Mouse (Mus musculus) layer of hippocampus, adult 9-11 months (tissue): ENCODE results near the gene Ppm1a.

Source experiments
- DNase-seq: peaks from one replicate; pipeline ENCODE4 v3.0.0; 2022

The Ppm1a gene

GRCm38 (mm10) chr12:72757086-72757485 lies at the start of gene Ppm1a:
TSS of gene Ppm1a (plus strand) at chr12:72757455.
- no peak for DNase-seq

GRCm38 (mm10) chr12:72709981-72710380 lies 47.3 kb upstream of the Ppm1a start:
- peak; percentile 28 for DNase-seq

- no peak for DNase-seq
Observed at GRCm38 (mm10) chr12:72714896-72715295, 42.4 kb upstream of the Ppm1a start.

- DNase-seq: no peak
Observed at GRCm38 (mm10) chr12:72715846-72716245, 41.4 kb upstream of the Ppm1a start.

- no peak for DNase-seq
Observed at GRCm38 (mm10) chr12:72719046-72719445, 38.2 kb upstream of the Ppm1a start.

- no peak for DNase-seq
Observed at GRCm38 (mm10) chr12:72719452-72720087, 37.7 kb upstream of the Ppm1a start.

- DNase-seq: no peak
Observed at GRCm38 (mm10) chr12:72721710-72722109, 35.5 kb upstream of the Ppm1a start.

- no peak for DNase-seq
Observed at GRCm38 (mm10) chr12:72723965-72724364, 33.3 kb upstream of the Ppm1a start.

- no peak for DNase-seq
Observed at GRCm38 (mm10) chr12:72727021-72727420, 30.2 kb upstream of the Ppm1a start.

GRCm38 (mm10) chr12:72727611-72728010 lies 29.6 kb upstream of the Ppm1a start:
- no peak for DNase-seq

- no peak for DNase-seq
Observed at GRCm38 (mm10) chr12:72734112-72734511, 23.1 kb upstream of the Ppm1a start.

GRCm38 (mm10) chr12:72741176-72741575 lies 16.1 kb upstream of the Ppm1a start:
- DNase-seq: peak; percentile 11

GRCm38 (mm10) chr12:72744803-72745360 lies 12.4 kb upstream of the Ppm1a start:
- DNase-seq: no peak

- DNase-seq: no peak
Observed at GRCm38 (mm10) chr12:72745486-72745885, 11.8 kb upstream of the Ppm1a start.

GRCm38 (mm10) chr12:72748341-72748740 lies 8.9 kb upstream of the Ppm1a start:
- no peak for DNase-seq

GRCm38 (mm10) chr12:72748841-72749240 lies 8.4 kb upstream of the Ppm1a start:
- DNase-seq: no peak

- no peak for DNase-seq
Observed at GRCm38 (mm10) chr12:72749500-72749899, 7.8 kb upstream of the Ppm1a start.

- DNase-seq: no peak
Observed at GRCm38 (mm10) chr12:72750016-72750415, 7.2 kb upstream of the Ppm1a start.

GRCm38 (mm10) chr12:72750606-72751005 lies 6.6 kb upstream of the Ppm1a start:
- no peak for DNase-seq

- no peak for DNase-seq
Observed at GRCm38 (mm10) chr12:72757596-72757995, 341 bp downstream of the Ppm1a start.

- DNase-seq: no peak
Observed at GRCm38 (mm10) chr12:72759956-72760355, 2.7 kb downstream of the Ppm1a start.

- peak; percentile 94 for DNase-seq
Observed at GRCm38 (mm10) chr12:72760376-72761229, 3.3 kb downstream of the Ppm1a start.

GRCm38 (mm10) chr12:72761230-72761648 lies 4.0 kb downstream of the Ppm1a start:
- no peak for DNase-seq
